Mouse (Mus musculus) liver, embryonic 14.5 days (tissue): ENCODE data around the gene Nanos3.

ENCODE experiments used
- CTCF ChIP-seq: IDR thresholded peaks from 2 replicates; pipeline ENCODE4 v1.5.1; 2016; ENCODE audit warnings: antibody characterized with exemption, low read depth, control low read depth
- EP300 ChIP-seq: IDR thresholded peaks from 2 replicates; pipeline ENCODE4 v1.6.1; 2016; ENCODE audit warnings: antibody characterized with exemption, low read depth

DNA sequence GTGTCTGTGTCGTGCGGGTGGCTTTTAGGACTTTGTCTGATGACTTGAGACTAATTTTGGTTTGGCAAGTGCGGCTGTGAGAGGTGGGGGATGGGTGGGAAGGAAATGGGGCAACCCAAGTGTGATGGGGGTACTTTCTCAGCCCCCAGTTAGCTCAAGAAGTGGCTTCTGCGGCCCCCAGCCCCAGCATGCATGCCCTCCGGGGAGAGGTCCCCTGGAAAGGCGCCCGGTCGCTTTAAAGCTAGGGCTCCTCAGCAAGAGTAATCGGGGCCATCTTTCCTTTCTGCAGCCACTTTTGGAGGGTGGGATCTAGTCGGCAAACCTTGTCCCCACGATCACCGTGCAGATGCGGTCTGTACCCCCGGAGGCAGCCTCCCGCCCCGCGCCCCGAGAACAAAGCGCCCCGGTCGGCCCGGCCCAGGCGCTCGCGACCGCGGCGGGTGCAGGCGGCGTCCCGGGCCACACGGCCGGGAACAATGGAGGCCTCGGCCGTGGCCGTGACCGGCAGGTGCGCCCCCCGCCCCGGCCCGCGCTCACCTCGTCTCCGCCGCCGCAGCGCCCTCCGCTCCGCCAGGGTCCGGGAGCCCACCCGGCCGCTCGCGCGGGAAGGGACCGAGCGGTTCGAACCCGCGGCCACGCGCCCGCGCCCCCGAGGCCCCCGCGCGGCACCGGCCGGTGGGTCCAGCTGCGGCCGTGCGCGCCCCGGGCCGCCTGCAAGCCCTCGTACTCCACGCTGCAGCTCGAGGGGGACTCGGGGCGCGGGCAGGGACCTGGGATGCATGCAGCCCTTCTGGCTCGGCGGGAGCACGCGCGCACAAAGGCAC, 1.5 kb downstream of the Nanos3 start:
- TF ChIP-seq CTCF (no peak), EP300 (no peak)
